Mouse (Mus musculus): ENCODE results near the gene Gemin5.

DNA sequence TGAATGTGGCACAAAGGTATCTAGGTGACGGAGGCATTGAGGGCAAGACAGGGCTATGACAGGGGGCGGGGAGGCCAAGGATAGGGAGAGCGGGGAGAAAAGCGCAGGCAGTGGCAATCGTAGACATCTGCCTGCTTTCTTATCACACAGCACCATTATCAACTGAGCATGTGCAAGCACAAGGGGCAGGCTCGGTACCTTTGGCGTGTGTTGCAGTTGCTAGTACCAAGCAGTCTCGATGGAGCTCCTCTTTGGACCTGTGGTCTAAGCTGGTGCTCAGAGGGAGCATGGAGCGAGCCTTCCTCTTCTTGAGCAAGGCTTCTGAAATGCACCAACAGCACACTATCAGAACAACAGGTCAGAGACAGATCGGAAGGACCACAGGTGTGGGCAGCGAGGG is 29.5 kb downstream of the Gemin5 start:
- no peak for TF ChIP-seq POLR2A (IDR thresholded peaks at IDR 0.05; ENCODE audit: borderline replicate concordance, extremely low read depth, insufficient read depth, insufficient read length, poor library complexity, severe bottlenecking)
- TF ChIP-seq CTCF (IDR thresholded peaks at IDR 0.05; ENCODE audit: borderline replicate concordance, extremely low read depth, insufficient read depth, insufficient read length): no peak

Data from brain, embryonic 14.5 days (tissue).